Mouse (Mus musculus) urinary bladder, postnatal 14 days (tissue): ENCODE data around the gene Cpeb3.
"Not testable (repeated sequence)": the region's sequence is repeated elsewhere in the genome, so short reads cannot be mapped to it uniquely, and the experiment has no call there.

Experiments used
- DNase-seq: peaks from one replicate; pipeline ENCODE4 v3.0.0; 2021; ENCODE audit warnings: low spot score

The Cpeb3 gene

DNA sequence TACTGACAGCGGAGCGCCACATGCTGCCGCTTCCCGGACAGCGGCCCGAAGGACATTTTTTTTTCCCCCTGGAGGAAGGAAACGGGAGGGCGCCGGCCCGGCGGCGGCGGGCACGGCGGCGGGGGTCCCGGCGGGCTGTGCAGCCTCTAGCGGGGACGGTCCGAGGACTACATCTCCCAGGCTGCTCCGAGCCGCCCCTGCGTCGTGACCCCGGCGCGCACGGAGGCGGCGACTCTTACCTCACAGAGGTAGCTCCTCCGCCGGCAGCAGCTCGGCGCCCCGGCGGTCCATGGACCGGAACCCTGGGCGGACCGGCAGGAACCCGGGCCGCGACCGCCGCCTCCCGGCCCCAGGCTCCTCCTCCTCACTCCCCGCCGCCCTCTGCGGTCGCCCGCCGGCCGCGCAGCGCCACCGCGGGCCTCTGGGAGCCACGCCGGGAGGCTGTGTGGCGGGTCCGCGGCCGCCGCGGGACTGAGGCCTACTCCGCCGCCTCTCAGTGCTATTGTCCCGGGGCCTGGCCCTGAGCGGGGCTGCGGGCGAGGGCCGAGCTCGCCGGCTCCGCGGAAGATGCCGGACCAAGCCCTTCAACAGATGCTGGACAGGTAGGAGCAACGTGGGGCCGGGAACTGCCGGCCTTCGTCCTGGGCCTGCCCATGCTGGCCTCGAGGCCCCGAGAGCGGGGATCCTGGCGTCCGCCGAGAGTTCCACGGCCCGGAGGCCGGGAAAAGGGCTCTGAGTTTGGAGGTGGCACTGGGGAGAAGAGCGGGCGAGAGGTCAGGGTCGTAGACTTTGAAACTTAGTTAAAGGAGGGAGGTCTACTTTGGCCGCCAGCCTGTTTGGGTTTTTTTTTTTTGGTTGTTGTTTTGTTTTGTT lies 862 bp downstream of the Cpeb3 start, which contains the start of gene March5:
Gene March5, plus strand, starts transcription at position 241 of the 873 bp plus-strand sequence.
- peak; percentile 90 for DNase-seq

DNA sequence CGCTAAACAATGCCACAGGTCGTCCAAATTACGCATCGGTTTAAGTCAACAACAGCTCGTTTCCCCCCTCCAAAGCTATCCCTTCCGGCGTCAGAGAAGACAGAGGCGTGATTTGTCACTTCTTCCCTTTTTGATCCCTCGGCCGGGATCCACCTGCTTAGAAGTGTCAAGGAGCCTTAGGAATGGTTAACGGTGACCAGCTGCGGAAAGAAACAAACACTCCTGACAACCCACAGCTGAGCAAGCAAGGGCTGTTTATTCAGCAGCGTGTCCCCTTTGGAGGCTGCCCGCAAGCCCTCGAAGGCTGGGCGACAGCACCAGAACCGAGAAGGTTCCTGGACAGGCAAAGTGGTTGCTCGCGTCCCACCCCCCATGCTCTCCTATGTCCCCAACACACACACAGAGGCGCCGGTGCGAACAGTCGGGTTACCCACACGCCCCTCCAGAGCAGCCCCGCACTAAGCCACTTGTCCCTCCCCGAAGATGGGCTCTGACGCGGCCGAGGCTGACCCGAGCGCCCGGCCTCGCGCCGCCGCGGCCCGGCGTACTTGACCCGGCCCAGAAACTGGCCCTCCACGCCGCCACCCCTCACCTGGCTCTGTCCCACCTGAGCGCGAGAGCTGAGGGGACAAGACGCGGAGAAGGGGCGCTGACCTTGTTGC lies 1.6 kb downstream of the Cpeb3 start:
- DNase-seq: peak; percentile 31

DNA sequence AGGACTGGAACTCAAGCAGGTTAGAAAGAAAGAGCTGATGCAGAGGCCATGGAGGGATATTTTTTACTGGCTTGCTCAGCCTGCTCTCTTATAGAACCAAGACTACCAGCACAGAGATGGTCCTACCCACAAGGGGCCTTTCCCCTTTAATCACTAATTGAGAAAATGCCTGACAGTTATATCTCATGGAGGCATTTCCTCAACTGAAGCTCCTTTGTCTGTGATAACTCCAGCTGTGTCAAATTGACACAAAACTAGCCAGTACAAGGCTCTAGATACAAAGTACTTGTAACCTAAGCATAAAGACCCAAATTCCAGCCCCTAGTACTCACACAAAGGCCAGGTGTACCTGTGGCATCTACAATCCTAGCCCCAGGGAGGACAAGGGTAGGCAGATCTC lies 3.2 kb downstream of the Cpeb3 start:
- not testable (repeated sequence) for DNase-seq

DNA sequence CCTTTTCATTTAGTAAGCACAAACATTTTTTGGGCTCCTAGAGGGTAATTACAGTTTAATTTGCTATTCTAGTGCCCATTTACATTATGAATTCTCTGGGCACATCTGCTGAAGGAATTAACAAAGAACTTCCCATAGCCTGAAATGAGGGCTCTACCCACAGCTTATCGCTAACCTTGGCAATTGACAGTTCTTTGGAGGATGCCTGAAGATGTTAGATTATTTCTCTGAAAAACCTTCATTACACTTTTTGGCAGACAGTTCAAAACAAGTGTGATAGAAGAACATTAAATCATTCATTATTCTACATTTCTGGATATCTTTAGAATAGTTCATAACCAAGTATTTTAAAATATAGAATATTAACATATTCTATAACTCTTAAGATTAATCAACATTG lies 5.0 kb downstream of the Cpeb3 start:
- DNase-seq: no peak

DNA sequence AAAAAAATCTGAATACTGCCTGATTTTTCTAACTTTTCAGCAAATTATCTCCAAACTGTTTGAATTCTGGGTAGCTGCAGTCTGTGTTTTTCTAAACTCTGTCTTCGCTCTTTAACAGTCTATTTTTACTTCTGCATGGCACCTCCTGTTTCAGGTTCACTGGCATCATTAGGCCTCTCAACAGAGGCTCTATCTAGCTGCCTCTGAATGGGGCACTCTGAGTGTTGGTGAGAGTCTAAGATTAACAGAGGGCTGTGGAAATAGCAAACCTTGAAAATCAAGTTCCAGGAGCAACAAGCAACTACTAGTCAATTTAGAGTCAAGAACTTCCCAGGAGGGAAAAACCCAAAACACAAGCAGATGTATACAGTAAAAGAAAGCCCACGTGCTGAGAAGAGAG lies 8.5 kb downstream of the Cpeb3 start:
- no peak for DNase-seq

DNA sequence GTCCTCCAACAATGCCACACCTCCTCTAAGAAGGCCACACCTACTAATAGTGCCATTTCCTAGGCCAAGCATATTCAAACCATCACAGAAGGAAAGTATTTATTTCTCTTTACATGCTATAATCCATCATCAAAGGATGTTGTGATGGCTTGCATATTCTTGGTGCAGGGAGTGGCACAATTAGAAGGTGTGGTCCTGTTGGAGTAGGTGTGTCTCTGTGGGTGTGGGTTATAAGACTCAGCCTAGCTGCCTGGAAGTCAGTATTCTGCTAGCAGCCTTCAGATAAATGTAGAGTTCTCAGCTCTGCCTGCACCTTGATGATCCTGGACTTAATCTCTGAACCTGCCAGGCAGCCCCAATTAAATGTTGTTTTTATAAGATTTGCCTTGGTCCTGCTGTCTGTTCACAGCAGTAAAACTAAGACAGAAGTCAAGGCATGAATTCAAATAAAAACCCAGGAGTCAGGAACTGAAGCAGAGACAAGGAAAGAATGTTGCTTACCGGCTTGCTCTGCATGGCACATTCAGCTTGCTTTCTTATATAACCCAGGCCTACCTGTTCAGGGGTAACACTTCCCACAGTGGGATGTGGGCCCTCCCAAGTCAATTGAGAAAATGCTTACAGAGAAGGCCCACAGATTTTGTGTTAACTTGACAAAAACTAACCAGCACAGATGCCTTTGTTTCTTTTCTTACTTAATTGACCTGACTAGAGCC lies 10.1 kb downstream of the Cpeb3 start:
- no peak for DNase-seq

DNA sequence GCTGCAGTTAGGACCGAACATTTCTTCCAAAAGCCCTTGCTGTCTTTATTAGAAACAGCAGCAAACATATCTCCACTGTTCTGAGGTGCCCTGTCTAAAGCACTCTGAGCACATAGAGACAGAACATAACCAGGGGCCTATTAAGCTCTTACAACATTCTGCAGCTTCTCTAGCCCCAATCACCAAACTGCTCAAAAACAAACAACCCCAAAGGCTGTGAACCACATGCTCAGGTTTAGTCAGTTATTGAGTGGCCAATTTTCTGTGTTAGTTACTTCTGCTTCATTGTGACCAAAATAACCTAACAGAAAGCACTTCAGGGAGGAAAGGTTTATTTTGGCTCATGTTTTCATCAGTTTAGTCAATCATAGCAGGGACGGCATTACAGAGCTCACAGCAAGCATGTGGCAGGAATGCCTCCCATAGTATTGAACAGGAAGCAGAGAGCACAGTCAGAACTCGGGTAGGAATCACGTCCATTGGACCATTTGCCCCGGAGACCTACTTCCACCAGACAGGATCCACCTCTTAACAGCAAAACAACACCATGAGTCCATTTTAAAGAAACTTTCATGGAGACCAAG lies 15.8 kb downstream of the Cpeb3 start:
- no peak for DNase-seq

DNA sequence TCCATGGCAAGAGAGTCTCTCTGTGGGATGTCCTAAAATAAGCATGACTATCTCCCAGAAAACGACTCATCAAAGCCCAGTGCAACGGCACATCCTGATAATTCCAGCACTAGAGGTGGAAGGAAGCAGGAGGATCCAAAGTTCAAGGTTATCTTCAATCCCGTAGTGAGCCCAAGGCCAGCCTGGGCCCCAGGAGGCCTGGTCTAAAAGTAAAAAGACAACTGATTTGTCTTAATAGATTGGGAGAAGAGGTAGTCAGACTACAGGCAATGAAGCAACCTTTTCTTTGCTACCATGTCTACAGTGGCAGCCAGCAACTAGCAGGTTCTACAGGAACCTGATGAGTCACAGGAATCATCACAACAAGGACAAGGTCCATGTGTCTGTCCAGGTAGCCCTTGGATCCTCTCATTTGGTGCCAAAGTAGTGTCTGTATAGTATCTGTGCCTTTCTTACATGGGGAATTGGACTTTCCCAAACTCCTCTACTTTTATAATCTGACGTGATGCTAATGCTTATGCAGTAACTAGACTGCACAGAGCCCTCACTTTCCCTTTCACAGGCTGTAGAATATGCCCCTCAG lies 19.9 kb downstream of the Cpeb3 start:
- DNase-seq: no peak

DNA sequence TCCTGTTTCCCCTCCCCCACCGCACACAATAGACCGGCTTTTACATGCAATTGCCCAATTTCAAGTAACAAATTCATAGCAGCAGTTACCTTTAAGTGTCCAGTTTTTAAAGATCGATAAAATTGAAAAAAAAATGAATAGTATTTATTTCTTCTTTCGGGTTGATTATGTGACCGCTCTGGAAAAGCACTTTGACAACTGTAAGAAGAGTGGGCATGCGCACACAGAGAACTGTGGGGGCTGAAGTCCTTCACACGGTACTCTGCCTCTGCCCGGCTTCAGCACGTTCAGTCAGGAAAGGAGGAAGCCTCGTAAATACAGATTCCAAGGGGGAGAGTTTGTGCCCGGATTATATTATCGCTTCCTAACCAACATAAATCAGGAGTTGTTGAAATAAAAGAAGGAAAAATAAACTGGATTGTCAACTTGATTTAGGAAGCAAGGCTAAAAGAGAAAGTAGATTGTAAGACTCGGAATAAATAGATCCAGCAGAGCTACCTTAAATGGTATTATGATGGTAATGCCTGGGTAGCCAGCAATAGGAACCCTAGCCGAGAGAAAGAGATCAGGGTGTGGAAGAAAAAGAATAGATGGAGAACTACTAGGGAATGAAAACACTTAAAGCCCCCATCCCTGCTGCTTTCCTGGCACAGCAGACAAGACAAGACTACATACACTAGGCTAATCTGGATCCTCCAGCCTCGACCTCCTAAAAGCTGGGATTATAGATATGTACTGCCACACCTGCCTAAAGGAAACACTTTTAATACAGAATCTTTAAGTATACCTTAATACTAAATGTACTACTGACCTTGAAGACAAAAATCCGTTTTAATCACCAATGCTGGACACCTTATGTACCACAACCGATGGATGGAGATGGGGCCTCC lies 30.3 kb downstream of the Cpeb3 start:
- DNase-seq: peak; percentile 45

DNA sequence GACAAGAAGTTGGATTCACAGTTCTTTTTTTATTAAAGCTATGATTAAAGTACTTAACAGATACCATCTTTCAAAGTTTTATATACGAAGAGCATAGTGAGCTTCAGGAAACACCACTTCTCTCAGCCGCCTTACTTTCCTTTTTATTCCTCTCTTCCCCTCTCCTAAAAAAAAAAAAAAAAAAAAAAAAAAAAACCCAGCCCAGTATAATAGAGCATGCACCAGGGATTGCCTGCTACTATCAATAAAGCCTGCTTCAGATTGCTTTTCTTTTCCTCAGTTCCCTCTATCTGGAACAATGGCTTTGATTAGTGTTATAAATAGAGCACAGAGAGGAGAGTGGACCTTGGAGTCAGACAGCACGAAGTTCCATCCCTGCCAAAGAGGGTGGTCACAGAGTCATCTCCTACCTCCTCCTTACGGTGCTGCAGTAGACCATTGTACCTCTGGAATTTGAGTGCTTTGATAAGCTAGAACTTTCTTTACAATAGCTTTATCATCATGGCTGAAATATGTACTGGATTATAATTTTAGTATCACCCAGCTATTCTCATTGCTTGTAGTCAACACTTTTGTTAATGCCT lies 31.4 kb downstream of the Cpeb3 start:
- no peak for DNase-seq

DNA sequence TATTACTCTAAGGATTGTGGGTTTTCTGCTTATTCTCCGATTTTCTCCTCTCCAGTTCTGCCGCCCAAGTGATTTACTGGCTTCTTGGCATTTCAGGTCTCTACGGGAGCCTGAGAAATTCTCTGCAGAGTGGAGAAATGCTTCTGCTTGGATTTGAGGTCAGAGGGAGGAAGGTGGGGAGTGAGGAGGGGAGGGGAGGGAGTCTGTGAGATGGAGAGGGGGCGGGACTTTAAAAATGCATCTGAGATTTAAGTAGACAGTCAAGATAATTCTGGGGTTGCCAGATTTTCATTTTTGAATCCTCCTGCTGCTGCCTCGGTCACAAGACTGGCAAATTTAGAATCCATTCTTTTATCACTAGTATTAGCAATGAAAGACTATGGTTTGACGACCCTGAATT lies 32.5 kb downstream of the Cpeb3 start:
- no peak for DNase-seq

DNA sequence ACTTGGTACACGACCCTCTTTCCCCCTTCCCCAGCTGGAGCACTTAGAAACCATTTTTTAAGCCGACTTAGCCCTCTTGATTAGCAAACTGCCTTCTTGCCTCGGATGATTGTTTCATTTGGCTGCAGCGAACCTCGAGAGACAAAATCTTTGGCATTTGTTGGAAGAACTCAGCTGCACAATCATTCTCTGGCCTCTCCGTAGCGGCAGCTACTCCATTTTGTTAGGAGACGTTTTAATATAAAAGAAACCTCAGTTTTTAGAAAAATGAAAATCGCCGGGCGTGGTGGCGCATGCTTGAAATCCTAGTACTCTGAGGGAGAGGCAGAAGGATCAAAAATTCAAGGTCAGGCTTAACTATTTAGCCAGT lies 33.0 kb downstream of the Cpeb3 start:
- no peak for DNase-seq

DNA sequence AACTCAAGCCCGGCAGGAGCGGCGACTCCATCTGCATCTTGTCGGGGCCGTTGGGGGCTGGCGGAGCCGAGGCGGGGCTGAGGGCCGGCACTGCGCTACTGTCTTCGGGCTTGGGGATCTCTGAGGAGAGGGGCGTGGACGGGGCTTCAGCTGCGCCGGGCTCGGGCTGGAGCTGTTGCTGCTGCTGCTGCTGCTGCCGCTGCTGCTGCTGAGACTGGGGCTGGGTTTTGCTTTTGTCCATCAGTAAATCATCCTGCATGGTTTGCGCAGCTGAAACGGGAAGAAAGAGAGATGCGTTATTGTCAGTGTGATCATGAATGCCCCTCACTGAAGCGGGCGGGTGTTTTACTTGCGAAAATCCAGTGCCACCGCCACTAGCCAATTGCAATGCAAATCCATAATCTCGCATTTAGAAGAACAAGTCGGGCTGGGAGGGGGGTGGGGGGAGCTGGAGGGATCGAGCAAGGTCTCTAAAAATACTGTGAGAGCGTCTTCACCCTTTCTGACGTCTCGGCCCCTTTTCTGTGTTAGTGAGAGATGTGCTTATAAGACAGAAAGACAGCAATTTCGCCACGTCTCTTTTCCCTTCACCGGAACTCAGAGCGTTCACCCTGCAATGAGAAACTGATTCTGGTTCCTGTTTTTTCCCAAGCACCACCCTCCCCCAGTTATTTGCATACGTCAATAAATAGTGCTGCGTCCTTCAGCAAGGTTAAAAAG lies 33.5 kb downstream of the Cpeb3 start:
- peak; percentile 40 for DNase-seq

DNA sequence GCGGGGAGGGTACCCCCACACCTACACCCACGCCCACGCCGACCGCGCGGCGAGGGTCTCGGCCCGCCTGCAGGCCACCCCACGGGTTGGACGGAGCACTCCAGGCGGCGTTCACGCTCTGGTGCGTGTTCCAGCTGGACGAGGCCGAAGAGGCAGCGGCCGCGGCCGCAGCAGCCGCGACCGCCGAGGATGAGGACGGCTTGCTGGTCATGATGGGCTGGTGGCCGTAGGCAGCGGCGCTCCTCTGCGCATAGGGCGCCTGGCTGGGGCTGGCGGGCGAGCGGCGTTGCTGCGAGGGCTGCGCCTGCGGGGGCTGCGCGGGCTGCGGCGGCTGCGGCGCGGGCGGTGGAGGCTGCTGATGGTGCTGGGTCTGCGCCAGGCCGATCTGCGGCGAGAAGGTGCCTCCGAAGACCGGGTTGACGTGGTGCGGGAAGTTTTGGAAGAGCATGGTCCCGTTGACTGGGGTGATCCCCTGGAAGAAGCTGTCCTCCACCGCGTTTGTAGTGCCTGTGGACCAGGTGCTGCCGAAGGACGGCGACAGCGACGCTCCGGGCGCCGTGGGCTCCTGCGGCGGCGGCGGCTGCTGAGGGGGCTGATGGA lies 34.2 kb downstream of the Cpeb3 start:
- DNase-seq: peak; percentile 32

DNA sequence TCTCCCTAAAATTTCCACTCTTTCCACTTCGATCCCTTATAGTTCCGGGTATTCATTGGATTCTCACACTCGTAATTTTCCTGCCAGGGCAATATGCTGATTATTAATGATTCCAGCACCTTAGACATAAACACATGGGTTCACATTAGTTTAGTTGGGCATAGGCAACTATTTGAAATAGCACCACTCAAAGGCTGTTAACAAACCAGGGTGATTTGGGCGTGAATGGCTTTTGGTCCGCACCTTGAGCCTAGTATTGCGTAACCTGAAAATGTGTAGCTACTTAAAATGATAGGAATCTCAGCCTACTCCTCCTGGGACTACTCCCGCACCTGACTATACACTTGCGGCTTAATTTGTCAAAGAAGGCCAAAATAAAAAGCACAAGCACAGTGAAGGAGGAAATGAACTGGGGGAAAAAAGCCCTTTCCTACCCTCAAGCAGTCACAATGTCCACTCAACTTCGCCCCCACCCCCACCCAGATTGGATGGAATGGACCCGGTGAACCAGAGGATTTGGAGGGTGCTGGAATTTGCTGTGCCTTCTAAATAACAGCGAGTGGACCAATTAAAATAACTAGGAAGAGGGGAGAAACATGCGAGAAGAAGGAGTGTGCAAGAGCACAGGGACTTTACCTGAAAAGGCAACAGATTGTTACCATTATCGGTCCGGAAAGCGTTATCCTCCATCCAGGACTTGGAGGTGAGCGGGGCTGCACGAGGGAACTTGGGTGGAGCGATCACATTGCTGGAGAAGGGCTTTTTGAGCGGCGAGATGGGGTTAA lies 34.9 kb downstream of the Cpeb3 start:
- no peak for DNase-seq

DNA sequence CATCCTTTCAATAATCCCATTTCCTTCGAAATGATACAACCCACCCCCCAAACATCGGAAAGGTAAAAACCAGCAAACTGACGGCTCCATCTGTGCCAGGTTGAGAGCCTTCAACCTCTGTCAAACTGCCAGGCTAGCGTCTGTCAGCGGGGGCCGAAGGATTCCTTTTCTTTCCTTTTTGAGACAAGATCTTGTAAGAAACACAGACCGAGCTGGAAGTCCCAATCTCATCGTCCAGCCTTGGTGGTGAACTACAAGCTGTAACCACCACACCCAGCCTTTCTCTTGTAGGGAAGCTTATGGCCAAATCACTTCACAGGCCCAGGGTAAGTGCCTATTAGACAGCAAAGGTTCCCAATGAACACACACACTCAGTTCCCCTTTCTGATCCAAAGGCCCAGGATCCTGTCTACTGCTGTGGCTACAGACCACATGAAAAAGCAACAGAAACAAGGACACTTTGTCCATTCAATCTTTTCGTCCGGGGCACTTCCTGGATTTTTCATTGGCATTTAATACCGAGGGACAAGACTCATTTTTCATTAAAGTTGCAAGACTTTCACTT lies 35.8 kb downstream of the Cpeb3 start:
- no peak for DNase-seq

DNA sequence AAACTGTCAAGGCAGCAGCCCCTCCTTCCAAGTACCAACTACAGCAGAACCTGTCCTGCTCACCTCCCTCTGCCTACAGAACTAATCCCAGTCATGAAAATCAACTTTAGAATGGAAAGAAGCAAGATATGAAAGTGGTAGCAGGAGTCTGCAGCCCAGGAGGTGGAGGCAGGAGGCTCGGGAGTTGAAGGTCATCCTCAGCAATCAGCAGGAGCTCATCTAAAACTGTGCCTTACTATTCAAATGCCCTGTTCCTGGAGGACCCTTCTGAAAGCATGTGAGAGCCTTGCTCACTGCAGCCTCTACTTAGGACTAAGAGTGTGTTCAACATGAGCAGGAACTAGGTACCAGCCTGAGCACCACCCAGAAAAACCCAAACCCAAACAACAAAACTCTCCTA lies 36.3 kb downstream of the Cpeb3 start:
- no peak for DNase-seq

DNA sequence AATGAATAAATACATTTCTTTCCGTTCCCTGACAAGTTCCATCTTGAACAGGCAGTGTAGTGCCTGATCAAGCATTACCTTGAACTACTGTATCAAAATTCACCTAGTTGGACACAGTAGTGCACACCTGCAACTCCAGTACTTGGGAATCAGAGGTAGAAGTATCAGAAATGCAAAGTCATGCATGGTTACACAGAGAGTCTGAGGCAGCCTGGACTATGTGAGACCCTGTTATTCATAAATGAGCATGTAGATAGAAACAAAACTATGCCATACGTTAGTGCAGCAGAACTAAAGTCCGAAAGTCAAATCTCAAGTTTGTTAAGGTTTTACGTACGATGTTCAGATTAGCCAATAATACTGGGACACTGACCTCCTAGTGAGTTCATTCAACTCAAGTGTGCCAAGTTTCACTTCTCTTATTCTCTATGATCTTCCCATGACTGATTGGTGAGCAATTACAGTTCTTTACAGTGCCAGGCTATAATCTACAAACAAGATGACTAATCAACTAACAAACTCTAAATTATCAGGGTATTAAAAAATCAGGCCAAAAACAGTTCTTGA lies 51.5 kb downstream of the Cpeb3 start:
- no peak for DNase-seq
